Mouse (Mus musculus): Measurements from ENCODE around the gene Eif4ebp2.

Gene Eif4ebp2

DNA sequence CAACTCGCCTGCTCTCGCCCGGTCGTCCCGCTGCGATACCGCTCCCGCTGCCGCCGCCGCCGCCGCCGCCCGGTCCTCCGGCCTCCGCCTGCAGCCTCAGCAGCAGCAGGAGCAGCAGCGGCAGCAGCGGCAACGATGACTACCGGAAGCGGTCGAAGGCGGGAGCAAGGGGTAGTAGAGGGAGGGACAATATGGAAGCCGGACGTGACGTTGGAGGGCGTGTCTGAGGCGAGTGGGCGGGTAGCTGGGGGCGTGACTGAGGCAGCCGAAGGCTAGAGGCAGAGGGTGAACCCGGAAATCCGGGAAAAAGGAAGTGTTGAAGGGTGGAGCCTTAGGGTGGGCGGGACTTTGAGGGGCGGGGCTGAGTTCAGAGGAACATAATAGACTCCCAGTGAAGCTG lies at the start of gene Eif4ebp2:
Eif4ebp2 (minus strand) TSS at position 17 of the 400 bp plus-strand sequence.
- peak; percentile 97 for DNase-seq (ENCODE audit: low read depth, low spot score)

DNA sequence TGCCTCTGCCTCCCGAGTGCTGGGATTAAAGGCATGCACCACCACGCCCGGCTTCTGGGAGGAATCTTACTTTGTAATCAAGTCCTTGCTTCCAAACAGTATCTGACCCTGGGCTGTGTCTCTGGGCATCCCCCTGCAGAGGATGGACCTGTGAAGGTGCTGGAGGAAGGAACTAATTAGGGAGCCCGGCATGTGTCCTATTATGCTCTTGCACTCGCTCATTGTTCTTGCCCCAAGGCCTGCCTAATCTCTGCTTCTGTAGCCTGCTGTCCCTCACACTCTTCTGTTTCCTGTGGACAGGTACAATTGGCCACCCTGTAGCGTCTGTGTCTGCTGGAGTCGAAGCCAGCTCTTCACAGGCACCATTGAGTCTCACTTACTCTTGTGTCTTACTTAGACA lies 48.3 kb upstream of the Eif4ebp2 start:
- no peak for DNase-seq (ENCODE audit: low read depth, low spot score)

DNA sequence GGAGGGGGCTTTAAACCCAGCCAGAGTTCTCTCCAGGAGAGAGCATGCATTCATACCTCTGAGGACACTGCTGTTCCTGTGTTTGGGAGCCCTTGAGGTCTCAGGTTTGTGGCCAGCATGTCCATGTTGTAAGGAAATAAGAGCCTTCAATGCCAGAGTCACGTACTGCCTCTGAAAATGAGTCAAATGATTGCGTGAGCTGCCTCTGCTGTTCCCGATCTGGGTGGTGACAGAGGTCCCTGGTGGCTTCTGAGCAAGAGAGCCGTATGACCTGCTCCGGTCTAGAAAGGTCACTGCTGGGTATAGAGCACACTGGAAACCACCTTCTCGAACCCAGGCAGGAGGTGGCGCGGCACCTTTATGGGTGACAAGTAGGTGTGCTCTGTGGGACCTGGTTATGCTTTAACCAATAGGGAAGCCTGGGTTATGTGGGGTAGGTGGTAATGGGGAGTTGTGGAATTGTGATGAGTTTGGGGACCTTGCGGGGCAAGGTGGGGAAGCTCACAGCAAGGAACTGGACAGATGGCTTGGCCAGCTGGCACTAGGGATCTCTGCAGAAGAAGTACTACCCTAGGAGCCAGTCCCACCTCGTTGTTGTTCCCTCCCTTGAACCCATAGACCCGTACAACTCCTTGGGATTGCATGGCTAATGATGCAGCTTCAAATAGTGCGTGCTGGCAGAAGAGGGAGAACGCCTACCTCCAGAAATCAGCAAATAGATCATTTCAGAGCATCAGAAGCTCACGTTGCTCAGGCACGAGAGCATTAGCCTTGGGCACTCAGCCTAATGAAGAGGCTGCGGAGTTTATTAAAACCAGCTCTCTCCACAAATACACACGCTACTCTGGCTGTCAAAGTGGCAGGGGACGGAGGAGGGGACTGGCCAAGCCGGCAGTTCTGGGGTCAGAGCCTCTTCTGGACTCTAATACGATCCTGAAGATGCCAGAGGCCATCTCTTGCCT lies 47.3 kb upstream of the Eif4ebp2 start:
- no peak for DNase-seq (ENCODE audit: low read depth, low spot score)

DNA sequence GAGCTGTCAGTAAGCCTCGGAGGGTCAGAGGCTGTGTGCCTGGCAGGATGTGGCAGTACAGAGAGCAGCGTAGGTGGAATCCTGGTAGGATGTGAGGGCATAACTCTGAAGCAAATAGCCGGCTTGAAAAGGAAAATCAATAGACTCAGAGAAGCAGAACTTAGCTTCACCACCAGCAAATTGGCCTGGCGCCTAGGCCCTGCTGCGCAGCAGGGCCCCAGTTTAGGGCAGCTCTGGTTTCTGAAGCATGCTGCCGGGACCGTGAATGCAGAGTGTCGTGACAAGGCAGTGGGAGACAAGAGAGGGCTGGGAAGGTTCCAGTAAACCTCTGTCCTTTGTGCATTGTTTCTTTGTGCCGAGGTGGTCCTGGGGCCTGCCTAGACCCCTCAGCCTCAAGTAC lies 43.8 kb upstream of the Eif4ebp2 start:
- no peak for DNase-seq (ENCODE audit: low read depth, low spot score)

DNA sequence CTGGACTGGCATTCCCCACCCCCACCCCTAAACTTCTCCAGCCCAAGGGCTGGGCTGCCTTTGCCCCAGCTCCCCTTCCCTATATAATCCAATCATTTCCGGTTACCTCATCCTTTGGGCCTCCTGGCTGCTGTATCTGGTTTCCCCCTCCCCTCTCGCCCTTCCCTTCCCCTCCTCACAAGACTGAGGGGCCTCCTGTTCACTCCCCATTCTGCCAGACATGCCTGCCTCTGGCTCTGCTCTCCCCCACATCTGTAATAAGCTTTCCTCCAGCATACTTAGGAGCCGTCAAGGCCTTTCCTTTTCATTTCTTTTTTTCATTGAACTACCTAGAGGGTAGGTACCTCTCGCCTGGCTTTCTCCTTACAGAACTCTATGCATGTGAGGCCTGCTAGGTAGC lies 43.0 kb upstream of the Eif4ebp2 start:
- DNase-seq (ENCODE audit: low read depth, low spot score): no peak

DNA sequence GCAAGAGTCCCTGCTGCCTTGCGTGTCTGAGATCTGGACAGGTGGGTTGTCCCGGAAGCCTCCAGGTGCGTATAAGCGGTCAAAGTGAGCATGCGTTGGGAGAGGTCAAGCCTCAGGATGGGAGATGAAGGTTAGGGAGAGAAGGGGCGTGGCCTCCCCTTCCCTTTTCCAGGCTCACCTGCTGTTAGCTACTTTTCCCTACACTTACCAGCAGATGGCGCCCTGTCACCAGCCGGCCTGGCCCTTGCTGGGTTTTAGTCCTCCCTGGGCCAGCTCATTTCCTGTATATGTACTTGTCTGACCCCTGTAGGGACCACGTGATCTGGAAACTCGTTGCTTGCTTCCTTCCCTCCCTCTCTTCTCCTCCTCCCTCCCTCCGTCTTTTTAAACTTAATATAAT lies 39.6 kb upstream of the Eif4ebp2 start:
- peak; percentile 89 for DNase-seq (ENCODE audit: low read depth, low spot score)

DNA sequence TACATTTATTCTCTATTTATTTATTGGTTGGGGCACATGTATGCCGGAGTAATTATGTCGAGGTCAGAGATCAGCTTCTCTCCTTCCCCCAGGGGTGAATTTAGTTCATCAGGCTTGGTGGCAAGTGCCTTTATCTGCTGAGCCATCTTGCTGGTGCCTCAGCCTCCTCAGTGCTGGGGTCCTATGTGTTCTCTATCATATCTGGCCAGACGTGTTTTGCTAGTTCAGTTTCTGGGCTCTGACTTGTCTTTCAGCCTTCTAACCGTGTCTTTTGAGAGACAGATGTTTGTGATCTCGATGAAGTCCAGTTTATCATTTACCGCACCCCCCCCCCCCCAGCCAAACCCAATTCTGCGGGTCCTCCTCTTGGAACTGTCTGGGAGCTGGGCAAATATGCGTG lies 39.1 kb upstream of the Eif4ebp2 start:
- no peak for DNase-seq (ENCODE audit: low read depth, low spot score)

DNA sequence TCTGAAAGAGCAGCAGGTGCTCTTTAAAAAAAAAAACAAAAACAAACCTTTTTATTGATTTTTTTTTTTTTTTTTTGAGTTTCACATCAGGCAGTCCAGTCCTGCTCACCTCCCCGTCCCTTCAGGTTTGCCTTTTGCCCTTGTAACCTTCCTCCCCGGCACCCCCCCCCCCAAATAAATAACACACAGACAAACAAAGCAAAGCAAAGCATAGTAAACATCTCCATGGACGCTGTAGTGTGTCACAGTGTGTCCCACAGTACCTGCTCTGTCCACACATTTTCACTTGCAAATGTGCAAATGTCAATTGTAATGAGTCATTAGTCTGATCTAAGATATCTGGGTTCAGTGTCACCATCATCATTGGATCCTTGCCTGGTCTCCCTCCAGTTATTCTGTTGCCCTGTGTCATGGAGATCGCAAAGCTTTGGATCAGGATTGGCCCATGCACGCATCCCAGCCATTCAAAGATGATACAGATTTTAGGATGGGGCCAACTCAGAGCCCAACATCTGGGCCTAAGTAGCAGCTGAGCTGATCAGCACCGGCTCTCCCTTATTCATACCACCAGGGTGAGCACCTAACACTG lies 36.2 kb upstream of the Eif4ebp2 start:
- no peak for DNase-seq (ENCODE audit: low read depth, low spot score)

DNA sequence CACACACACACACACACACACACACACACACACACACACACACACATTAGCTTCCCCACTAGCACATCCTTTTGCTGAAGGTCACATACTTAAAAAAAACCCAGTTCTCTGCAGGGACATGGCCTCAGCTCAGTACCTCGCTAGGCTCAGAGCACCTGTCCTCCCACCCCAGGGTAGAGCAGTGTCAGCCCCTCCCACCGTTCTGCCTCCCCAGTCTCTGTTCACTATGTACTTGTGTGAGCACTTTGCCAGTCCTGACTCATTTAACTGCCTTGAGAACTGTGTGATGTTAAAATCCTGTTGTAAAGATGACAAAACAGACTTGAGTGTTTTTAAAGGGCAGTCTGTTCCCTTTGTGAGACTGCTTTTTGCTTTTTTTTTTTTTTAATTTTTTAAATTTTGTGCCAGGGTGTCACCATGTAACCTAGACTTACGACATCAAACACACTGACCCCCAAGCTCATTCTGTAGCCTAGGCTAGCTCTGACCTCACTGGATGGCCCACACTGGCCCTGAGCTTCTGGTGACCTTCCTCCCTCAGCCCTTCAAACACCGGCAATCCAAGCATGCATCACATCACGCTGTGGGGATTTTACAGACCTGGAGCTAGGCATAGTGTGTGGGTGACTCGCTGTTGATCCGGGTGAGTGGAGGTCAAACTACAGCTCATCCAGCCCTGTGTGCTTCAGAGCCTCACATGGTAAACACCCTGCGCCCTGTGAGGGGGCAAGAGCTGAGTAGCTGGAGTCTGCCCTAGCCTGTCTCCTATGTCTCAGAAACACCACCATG lies 34.3 kb upstream of the Eif4ebp2 start:
- DNase-seq (ENCODE audit: low read depth, low spot score): peak; percentile 86

DNA sequence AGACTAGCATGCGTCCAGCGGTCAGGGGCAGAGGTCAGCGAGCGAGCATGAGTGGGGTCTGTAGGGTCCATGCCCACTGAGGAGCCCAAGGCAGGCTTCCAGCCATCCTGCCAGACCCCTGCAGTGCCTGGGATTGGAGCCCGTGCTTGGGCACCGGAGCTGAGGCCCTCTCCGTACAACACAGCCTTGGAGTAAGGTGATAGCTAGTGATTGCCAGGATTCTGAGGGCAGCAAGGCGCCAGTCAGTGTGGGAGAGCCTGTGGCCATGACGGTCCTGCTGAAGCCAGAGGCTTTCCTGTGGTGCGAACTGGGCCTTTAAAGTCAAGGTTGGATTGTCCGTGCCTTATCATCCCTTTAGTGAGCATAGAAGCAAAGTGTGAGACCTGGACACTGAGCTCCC lies 32.3 kb upstream of the Eif4ebp2 start:
- no peak for DNase-seq (ENCODE audit: low read depth, low spot score)

DNA sequence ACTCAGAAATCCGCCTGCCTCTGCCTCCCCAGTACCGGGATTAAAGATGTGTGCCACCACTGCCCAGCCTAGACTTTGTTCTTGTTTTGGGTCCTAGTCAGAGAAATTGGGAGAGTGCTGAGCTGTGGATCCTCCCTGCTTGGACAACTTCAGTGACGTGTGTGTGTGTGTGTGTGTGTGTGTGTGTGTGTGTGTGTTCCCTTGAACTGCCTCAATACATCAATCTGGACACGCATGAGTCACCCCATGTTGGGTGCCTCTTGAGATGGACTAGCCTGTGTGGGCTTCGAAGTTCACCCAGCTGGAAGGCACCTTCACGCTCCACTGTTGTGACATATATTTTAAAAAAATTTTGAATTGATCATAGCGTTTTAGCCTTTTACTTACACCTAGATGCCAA lies 30.3 kb upstream of the Eif4ebp2 start:
- no peak for DNase-seq (ENCODE audit: low read depth, low spot score)

DNA sequence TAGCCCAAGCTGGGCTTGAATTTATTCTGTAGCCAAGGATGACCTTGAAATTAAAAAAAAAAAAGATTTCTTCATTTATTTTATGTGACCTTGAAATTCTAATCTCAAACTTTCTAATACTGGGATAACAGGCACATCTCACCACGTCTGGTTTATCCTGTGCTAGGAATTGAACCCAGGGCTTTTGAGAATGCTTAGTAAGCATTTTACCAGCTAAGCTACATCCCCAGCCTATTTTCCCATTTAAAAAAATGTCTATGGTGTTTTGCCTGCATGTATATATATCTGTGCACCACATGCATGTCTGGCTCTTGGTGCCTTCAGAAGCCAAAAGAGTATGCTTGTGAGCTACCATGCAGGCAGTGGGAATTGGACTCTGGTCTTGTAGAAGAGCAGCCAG lies 28.0 kb upstream of the Eif4ebp2 start:
- DNase-seq (ENCODE audit: low read depth, low spot score): no peak

DNA sequence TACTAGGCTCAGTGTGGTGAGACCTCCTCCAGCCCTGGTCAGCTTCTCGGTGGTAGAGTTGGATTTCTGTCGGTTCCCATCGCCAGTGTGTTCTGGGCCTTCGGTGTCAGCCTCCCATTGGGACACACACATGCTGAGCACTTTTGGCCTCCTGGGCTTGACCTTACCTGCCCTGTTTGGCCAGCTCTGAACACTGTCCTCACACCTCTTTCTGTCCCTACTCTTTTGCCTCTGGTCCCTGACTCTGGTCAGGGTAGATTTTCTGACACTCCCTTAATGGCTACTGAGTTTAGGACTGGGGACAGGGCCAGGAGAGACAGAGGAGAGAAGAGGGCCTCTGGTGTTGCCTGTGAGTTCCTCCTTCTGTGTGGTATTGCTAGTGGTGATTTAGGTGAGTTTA lies 27.5 kb upstream of the Eif4ebp2 start:
- no peak for DNase-seq (ENCODE audit: low read depth, low spot score)

DNA sequence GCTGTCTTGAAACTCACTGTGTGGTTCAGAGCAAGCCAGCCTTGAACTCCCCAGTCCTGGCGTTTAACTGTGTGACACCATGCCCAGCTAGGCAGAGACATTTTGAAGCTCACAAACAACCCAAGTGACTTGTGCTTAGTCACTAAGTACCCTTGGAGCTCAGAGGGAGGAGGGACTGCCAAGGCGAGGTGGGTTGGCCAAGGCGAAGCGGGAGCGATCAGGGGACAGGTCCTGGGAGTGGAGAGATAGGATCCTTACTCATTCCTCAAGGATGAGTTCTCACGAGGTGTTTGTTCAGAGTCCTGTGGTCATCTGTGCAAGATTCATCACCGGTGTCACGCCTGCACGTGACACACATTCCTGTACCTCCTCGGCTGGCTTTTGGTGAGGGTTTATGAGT lies 27.0 kb upstream of the Eif4ebp2 start:
- DNase-seq (ENCODE audit: low read depth, low spot score): no peak

DNA sequence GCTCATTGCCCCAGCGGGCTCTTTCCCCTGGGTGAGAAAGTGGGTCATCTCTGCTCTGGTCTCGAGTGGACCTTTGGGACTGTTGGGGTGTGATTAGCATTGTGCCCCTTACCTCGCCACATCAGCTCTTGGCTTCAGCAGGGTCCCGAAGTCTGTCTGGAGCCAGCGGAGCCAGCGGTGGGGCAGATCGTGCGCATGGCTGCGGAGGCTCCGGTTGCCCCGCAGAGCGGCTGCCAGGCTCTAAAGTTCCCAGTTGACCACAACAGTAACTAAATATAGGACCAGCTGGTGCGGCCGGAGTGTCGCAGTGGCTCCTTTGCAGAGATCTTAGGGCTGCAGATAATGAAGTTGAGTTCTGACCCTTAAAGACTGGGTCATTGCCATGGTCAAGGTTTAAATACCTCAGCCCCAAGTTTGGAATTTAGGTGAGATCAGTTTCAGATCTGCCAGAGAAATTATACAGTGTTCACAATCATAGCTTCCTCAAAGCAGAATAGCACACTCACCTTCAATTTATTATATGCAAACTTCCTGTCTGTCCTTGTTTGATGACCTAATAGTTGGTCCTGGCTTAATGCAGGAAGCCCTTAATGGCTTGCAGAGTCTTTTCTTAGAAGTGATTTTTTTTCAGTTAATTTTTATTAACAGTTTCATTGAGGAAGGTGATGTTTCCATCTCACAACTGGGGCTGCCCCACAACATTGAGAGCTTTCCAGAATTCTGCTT lies 24.1 kb upstream of the Eif4ebp2 start:
- DNase-seq (ENCODE audit: low read depth, low spot score): no peak

DNA sequence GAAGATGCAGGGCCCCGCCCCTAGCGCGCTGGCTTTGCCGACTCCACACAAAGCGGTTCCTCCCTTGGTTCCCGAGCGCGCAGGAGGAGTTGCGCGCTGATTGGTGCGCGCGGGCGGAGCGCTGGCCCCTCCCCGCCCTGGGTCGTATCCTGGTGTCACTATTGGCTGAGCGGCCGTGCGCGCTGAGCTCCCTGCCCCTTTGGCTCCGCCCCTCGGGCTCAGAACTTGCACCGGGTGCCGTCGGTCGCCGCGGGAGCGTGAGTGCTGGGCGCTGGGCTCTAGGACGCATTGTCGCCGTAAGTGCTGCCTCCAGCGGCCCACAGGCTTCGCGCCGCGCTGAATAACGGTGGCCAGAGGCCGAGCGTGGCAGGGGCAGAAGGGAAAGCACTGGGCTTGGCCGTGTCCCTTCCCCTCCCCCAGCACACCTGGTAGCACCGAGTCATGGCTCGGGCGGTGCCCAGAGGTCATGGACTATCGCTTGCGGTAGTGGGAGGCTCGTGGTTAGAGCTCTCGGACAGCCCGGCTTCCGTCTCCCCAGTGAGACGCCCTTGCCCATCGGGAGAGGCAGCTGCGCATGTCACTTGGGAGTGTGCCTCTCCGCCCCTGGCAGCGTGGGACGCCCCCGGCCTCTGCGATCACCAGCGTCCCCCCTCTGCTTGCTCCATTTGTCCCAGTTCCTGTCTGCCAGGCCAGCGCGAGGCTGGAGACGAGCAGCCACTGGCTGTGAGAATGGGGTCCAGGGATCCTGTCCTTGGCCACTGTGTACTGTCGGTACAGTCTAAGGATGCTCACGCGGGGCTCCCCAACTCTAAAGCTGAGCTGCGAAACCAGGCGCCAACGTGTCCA lies 23.4 kb upstream of the Eif4ebp2 start, which contains the start of gene Lrrc20:
Lrrc20 (plus strand) TSS at position 208 of the 846 bp plus-strand sequence.
- DNase-seq (ENCODE audit: low read depth, low spot score): peak; percentile 96

DNA sequence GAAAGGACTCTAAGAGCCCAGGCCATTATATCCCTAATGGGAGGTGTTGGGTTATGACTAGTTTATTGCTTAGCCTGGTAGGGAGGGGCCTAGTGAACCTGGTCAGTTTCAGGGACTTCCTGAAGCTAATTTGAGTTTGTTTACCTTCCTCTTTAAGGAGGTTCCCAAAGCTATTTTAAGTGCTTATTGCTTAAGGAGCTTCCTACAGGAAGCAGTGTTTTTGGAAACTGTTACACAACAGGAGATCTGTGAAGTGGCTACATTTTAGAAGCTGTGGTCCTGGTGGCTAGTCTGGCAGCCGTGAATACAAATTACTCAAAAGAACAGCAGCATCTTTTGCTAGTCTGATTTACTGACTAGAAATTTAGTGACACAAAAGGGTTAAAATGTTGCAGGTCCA lies 21.9 kb upstream of the Eif4ebp2 start:
- DNase-seq (ENCODE audit: low read depth, low spot score): no peak

DNA sequence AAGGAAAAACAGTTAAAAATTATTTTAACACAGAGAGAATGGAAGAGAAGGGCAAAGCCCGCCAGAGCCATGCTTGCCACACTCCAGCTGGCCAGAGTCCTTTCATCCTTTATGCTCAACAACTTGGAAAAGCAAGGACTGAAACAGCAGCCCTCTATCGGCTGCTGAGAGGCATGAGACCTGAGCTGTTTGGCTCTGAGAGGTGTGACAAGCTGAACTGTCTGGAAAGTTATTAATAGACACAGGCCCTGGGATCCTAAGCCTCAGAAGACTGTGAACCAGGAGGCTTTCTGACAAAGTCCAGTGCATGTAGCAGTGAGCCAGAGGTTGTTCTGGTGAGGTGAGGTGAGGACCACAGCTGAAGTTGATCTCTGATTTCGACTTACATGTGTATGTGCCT lies 21.2 kb upstream of the Eif4ebp2 start:
- DNase-seq (ENCODE audit: low read depth, low spot score): no peak

DNA sequence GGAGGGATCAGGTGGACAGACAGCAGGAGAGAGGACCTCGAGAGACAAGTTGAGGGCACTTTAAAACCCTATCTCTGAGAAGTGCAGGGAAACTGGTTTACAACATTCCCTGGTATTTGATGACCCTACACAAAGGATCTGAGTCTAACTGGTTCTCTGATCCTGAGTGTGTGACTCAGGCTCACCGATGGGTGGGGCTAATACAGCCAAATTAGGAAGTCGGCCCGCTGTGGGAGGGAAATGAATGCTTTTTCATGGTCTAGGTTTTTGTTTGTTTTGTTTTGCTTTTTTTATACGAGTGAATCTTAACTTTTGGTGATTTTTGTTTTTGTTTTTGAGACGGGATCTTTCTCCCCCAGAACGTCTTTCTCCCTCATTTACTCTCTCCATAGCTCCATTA lies 16.4 kb upstream of the Eif4ebp2 start:
- DNase-seq (ENCODE audit: low read depth, low spot score): no peak

DNA sequence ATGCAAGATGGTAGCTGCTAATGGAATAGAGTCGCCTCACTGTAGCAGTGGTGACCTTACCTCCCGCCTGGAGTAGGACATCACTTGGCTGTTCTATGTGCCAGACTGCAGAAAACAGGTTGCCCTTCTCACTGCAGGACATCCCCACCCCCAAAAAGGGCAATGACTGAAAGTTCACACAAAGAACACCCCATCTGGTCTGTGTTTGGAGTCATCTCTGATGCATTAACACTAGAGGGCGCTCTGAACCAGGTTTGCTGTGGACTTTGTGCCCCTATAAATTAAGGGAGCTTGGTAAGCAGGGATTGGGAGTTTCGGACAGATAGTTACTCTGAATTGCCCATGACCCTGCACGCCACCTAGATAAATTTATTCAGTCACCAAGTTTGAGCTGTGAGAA lies 14.4 kb upstream of the Eif4ebp2 start:
- DNase-seq (ENCODE audit: low read depth, low spot score): no peak

DNA sequence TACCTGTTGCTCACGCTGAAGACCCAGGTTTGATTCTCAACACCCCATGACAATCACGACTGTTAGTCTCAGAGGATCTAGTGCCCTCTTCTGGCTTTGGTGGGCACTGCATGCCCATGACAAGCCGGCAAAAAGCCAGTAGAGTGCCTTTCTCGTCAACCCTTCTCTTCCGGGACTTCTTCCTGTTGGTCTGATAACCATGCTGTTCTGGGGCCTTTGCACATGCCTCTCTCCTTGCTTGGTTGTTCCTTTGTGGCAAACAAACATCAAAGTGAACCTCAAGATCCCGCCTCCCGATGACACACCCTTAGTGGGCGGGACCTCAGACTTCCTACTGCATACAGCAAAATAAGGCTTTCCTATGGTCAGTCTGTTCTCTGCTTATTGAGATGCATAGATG lies 13.8 kb upstream of the Eif4ebp2 start:
- no peak for DNase-seq (ENCODE audit: low read depth, low spot score)
